Mouse (Mus musculus) CD4-positive, CD25-positive, alpha-beta regulatory T cell, adult 4 months (primary cell): Measurements from ENCODE around the gene Zfp142. TPM values are rescaled to one million over a fixed set of nuclear protein-coding genes. Genes with fewer than 3 reads are reported as not detected.

Experiments
- polyA plus RNA-seq, 2 experiments: library from polyadenylated mRNA; unstranded; fragments of 100-300 nt; shearing (Covaris generic); gene quantifications; one replicate each; pipeline ENCODE4 v1.2.1; 2017

The Zfp142 gene
- polyA plus RNA-seq, 2 experiments from 2014 or later, result 7.2 to 16.2 TPM

Other genes starting within 250 kb of the Zfp142 start
- under 1 TPM in 1 of 2 experiments, not detected in 1; 0.29 TPM for gene Catip, start 226.1 kb downstream of the Zfp142 start, polyA plus RNA-seq
- gene Slc11a1, start 213.1 kb downstream of the Zfp142 start, polyA plus RNA-seq, result 1 to 10 TPM in 1 of 2 experiments, under 1 TPM in 1; 0.78 to 4.0 TPM
- gene Ctdsp1, start 196.7 kb downstream of the Zfp142 start, polyA plus RNA-seq, result 10 to 100 TPM; 39.8 to 48.3 TPM
- gene Vil1, start 178.9 kb downstream of the Zfp142 start, polyA plus RNA-seq, result under 1 TPM; 0.23 to 0.33 TPM
- gene Cnot9, start 82.2 kb downstream of the Zfp142 start, polyA plus RNA-seq, result 10 to 100 TPM; 46.3 to 48.5 TPM
- 1 to 10 TPM; 1.7 to 2.2 TPM for gene Plcd4, start 45.4 kb downstream of the Zfp142 start, polyA plus RNA-seq
- 10 to 100 TPM; 30.4 to 38.5 TPM for gene Usp37, start 44.0 kb downstream of the Zfp142 start, polyA plus RNA-seq
- gene Bcs1l, start within 50 bp of the Zfp142 start, polyA plus RNA-seq, result 10 to 100 TPM; 16.0 to 18.4 TPM
- 10 to 100 TPM; 19.7 to 31.9 TPM for gene Rnf25, start 13.2 kb upstream of the Zfp142 start, polyA plus RNA-seq
- not detected for gene Stk36, start 13.2 kb upstream of the Zfp142 start, polyA plus RNA-seq
- gene Ttll4, start 73.5 kb upstream of the Zfp142 start, polyA plus RNA-seq, result 10 to 100 TPM; 12.5 to 17.7 TPM
- gene Cyp27a1, start 125.3 kb upstream of the Zfp142 start, polyA plus RNA-seq, result not detected
- not detected for gene Prkag3, start 161.0 kb upstream of the Zfp142 start, polyA plus RNA-seq
- gene Wnt6, start 183.6 kb upstream of the Zfp142 start, polyA plus RNA-seq, result not detected
- gene Wnt10a, start 203.3 kb upstream of the Zfp142 start, polyA plus RNA-seq, result under 1 TPM; 0.13 to 0.48 TPM